Mouse (Mus musculus): ENCODE data around the gene Prex1. TPM values are rescaled to one million over a fixed set of nuclear protein-coding genes. Genes with fewer than 3 reads are reported as not detected.

Prex1 gene
- polyA plus RNA-seq, 1 experiment from 2014 or later: 38.8 TPM

- Histone ChIP-seq H3K9ac (replicated peaks) (no peak overlapping the region), H3K9me3 (no peaks in the 10 kb centered on the region), H3K36me3 (no peaks in the 10 kb centered on the region), H3K4me2 (replicated peaks) (no peak overlapping the region), H3K27ac (replicated peaks) (no peak overlapping the region), H3K4me3 (no peak overlapping the region), H3K4me1 (peaks cover 71% of the 10 kb centered on the region), H3K27me3 (no peaks in the 10 kb centered on the region)
- no peak for ATAC-seq (replicated peaks)
- WGBS: 87% methylated on average over 13 of the region's 13 CpGs
These were observed 47.5 kb downstream of the Prex1 start for GRCm38 (mm10) chr2:166666175-166666574.

- Histone ChIP-seq H3K36me3 (no peaks in the 10 kb centered on the region), H3K4me3 (no peak overlapping the region), H3K9me3 (no peaks in the 10 kb centered on the region), H3K9ac (replicated peaks) (no peak overlapping the region), H3K27me3 (no peaks in the 10 kb centered on the region), H3K4me1 (peaks cover 67% of the 10 kb centered on the region), H3K4me2 (replicated peaks) (no peak overlapping the region), H3K27ac (replicated peaks) (no peak overlapping the region)
- ATAC-seq (replicated peaks): no peak
- 79% methylated on average over 6 of the region's 6 CpGs for WGBS
These were observed 48.2 kb downstream of the Prex1 start for GRCm38 (mm10) chr2:166665244-166665922.

- 0 out of 2 replicates have a peak overlapping the region, but pooled peaks have one; percentile 62 for H3K27ac ChIP-seq (replicated peaks)
These were observed 49.1 kb downstream of the Prex1 start for GRCm38 (mm10) chr2:166664506-166664905.

GRCm38 (mm10) chr2:166663250-166663961 lies 50.2 kb downstream of the Prex1 start:
- WGBS: 66% methylated on average over 9 of the region's 9 CpGs
- no peak overlapping the region for H3K4me3 ChIP-seq
- peak; percentile 52 for ATAC-seq (replicated peaks)
- no peaks in the 10 kb centered on the region for H3K27me3 ChIP-seq
- H3K4me1 ChIP-seq: peaks cover 51% of the 10 kb centered on the region
- H3K4me2 ChIP-seq (replicated peaks): no peak overlapping the region
- no peak overlapping the region for H3K9ac ChIP-seq (replicated peaks)
- H3K36me3 ChIP-seq: no peaks in the 10 kb centered on the region
- H3K9me3 ChIP-seq: no peaks in the 10 kb centered on the region
- H3K27ac ChIP-seq (replicated peaks): peak overlapping the region; percentile 62

More at GRCm38 (mm10) chr2:166664506-166664905, 49.1 kb downstream of the Prex1 start:
- H3K9ac ChIP-seq (replicated peaks): no peak overlapping the region
- H3K9me3 ChIP-seq: no peaks in the 10 kb centered on the region
- H3K4me2 ChIP-seq (replicated peaks): no peak overlapping the region
- peaks cover 62% of the 10 kb centered on the region for H3K4me1 ChIP-seq
- ATAC-seq (replicated peaks): no peak
- no peaks in the 10 kb centered on the region for H3K27me3 ChIP-seq
- H3K4me3 ChIP-seq: no peak overlapping the region
- WGBS: 78% methylated on average over 15 of the region's 15 CpGs
- H3K36me3 ChIP-seq: no peaks in the 10 kb centered on the region

GRCm38 (mm10) chr2:166662595-166663160 lies 51.0 kb downstream of the Prex1 start:
- no peak for ATAC-seq (replicated peaks)
- no peak overlapping the region for H3K4me2 ChIP-seq (replicated peaks)
- WGBS: 59% methylated on average over 6 of the region's 6 CpGs

GRCm38 (mm10) chr2:166661971-166662370 lies 51.7 kb downstream of the Prex1 start:
- Histone ChIP-seq H3K36me3 (no peaks in the 10 kb centered on the region), H3K4me2 (replicated peaks) (no peak overlapping the region), H3K9ac (replicated peaks) (no peak overlapping the region), H3K27ac (replicated peaks) (peak overlapping the region; percentile 62), H3K4me3 (no peak overlapping the region), H3K27me3 (no peaks in the 10 kb centered on the region), H3K9me3 (no peaks in the 10 kb centered on the region), H3K4me1 (peaks cover 44% of the 10 kb centered on the region)
- 63% methylated on average over 3 of the region's 3 CpGs for WGBS
- no peak for ATAC-seq (replicated peaks)

More at GRCm38 (mm10) chr2:166662595-166663160, 51.0 kb downstream of the Prex1 start:
- Histone ChIP-seq H3K36me3 (no peaks in the 10 kb centered on the region), H3K27me3 (no peaks in the 10 kb centered on the region), H3K27ac (replicated peaks) (peak overlapping the region; percentile 62), H3K9ac (replicated peaks) (no peak overlapping the region), H3K9me3 (no peaks in the 10 kb centered on the region), H3K4me3 (no peak overlapping the region), H3K4me1 (peaks cover 44% of the 10 kb centered on the region)

- no peaks in the 10 kb centered on the region for H3K9me3 ChIP-seq
- peak overlapping the region; percentile 62 for H3K27ac ChIP-seq (replicated peaks)
- no peak overlapping the region for H3K4me2 ChIP-seq (replicated peaks)
- H3K36me3 ChIP-seq: no peaks in the 10 kb centered on the region
- no peak overlapping the region for H3K9ac ChIP-seq (replicated peaks)
- no peak overlapping the region for H3K4me3 ChIP-seq
- H3K4me1 ChIP-seq: peaks cover 46% of the 10 kb centered on the region
- no peak for ATAC-seq (replicated peaks)
- 65% methylated on average over 12 of the region's 12 CpGs for WGBS
- no peaks in the 10 kb centered on the region for H3K27me3 ChIP-seq
These were observed 52.1 kb downstream of the Prex1 start for GRCm38 (mm10) chr2:166661498-166661897.

GRCm38 (mm10) chr2:166658380-166658779 lies 55.3 kb downstream of the Prex1 start:
- H3K36me3 ChIP-seq: no peaks in the 10 kb centered on the region
- H3K9me3 ChIP-seq: no peaks in the 10 kb centered on the region
- H3K4me2 ChIP-seq (replicated peaks): no peak overlapping the region
- H3K27me3 ChIP-seq: no peaks in the 10 kb centered on the region
- peaks cover 57% of the 10 kb centered on the region for H3K4me1 ChIP-seq
- ATAC-seq (replicated peaks): no peak
- 90% methylated on average over 3 of the region's 3 CpGs for WGBS
- H3K9ac ChIP-seq (replicated peaks): no peak overlapping the region
- H3K4me3 ChIP-seq: no peak overlapping the region
- H3K27ac ChIP-seq (replicated peaks): no peak overlapping the region

- no peaks in the 10 kb centered on the region for H3K36me3 ChIP-seq
- WGBS: 28% methylated on average over 10 of the region's 10 CpGs
- ATAC-seq (replicated peaks): no peak
- H3K4me1 ChIP-seq: peaks cover 50% of the 10 kb centered on the region
- H3K4me3 ChIP-seq: no peak overlapping the region
- H3K9ac ChIP-seq (replicated peaks): 0 out of 2 replicates have a peak overlapping the region, but pooled peaks have one; percentile 15
- no peak overlapping the region for H3K4me2 ChIP-seq (replicated peaks)
- peak overlapping the region; percentile 67 for H3K27ac ChIP-seq (replicated peaks)
- no peaks in the 10 kb centered on the region for H3K27me3 ChIP-seq
- H3K9me3 ChIP-seq: no peaks in the 10 kb centered on the region
These were observed 56.1 kb downstream of the Prex1 start for GRCm38 (mm10) chr2:166657451-166658011.

GRCm38 (mm10) chr2:166656630-166657029 lies 57.0 kb downstream of the Prex1 start:
- H3K9ac ChIP-seq (replicated peaks): no peak overlapping the region
- peak overlapping the region; percentile 67 for H3K27ac ChIP-seq (replicated peaks)
- 60% methylated on average over 4 of the region's 4 CpGs for WGBS
- peaks cover 44% of the 10 kb centered on the region for H3K4me1 ChIP-seq
- no peaks in the 10 kb centered on the region for H3K27me3 ChIP-seq
- no peaks in the 10 kb centered on the region for H3K36me3 ChIP-seq
- no peak overlapping the region for H3K4me2 ChIP-seq (replicated peaks)
- no peak overlapping the region for H3K4me3 ChIP-seq
- ATAC-seq (replicated peaks): no peak
- H3K9me3 ChIP-seq: no peaks in the 10 kb centered on the region

- 64% methylated on average over 11 of the region's 11 CpGs for WGBS
- Histone ChIP-seq H3K4me2 (replicated peaks) (no peak overlapping the region), H3K4me3 (no peak overlapping the region), H3K36me3 (no peaks in the 10 kb centered on the region), H3K9ac (replicated peaks) (no peak overlapping the region), H3K27ac (replicated peaks) (peak overlapping the region; percentile 67), H3K4me1 (peaks cover 48% of the 10 kb centered on the region), H3K9me3 (no peaks in the 10 kb centered on the region), H3K27me3 (no peaks in the 10 kb centered on the region)
- ATAC-seq (replicated peaks): no peak
These were observed 57.7 kb downstream of the Prex1 start for GRCm38 (mm10) chr2:166655727-166656520.
